Mouse (Mus musculus) midbrain, embryonic 13.5 days (tissue): ENCODE results near the gene Rps21. TPM values are rescaled to one million over a fixed set of nuclear protein-coding genes. Genes with fewer than 3 reads are reported as not detected.

Experiments
- ATAC-seq: fragments of 200-750 bp; cut with Nextera tagmentation; 2 replicates; pipeline ENCODE4 v1.8.0; 2017; ENCODE audit warnings: mild to moderate bottlenecking, moderate TSS enrichment, moderate library complexity
- H3K27ac ChIP-seq: fragments of 300-500 bp; sonication (generic); 2 replicates; pipeline ENCODE4 v1.5.1; 2015; ENCODE audit warnings: inconsistent platforms, mild to moderate bottlenecking, moderate library complexity
- H3K27me3 ChIP-seq: fragments of 300-500 bp; sonication (generic); 2 replicates; pipeline ENCODE4 v1.6.1; 2015; ENCODE audit warnings: mild to moderate bottlenecking, inconsistent platforms
- H3K36me3 ChIP-seq: fragments of 300-500 bp; sonication (generic); 2 replicates; pipeline ENCODE4 v1.6.1; 2015; ENCODE audit warnings: mild to moderate bottlenecking, inconsistent platforms
- H3K4me1 ChIP-seq: fragments of 300-500 bp; sonication (generic); replicated peaks from 2 replicates; pipeline ENCODE4 v1.6.1; 2015; ENCODE audit warnings: inconsistent platforms
- H3K4me2 ChIP-seq: fragments of 300-500 bp; sonication (generic); replicated peaks from 2 replicates; pipeline ENCODE4 v1.6.1; 2015; ENCODE audit warnings: moderate library complexity, mild to moderate bottlenecking, inconsistent platforms
- H3K4me3 ChIP-seq: fragments of 300-500 bp; sonication (generic); replicated peaks from 2 replicates; pipeline ENCODE4 v1.5.1; 2015; ENCODE audit warnings: mild to moderate bottlenecking, inconsistent platforms
- H3K9ac ChIP-seq: fragments of 300-500 bp; sonication (generic); replicated peaks from 2 replicates; pipeline ENCODE4 v1.6.1; 2015; ENCODE audit warnings: mild to moderate bottlenecking, inconsistent platforms
- H3K9me3 ChIP-seq: fragments of 300-500 bp; sonication (generic); 2 replicates; pipeline ENCODE4 v1.6.1; 2016; ENCODE audit warnings: mild to moderate bottlenecking, inconsistent platforms
- WGBS: fragments of 180-500 bp; shearing (Covaris S2); methylation state at CpG from one replicate; pipeline ENCODE4 v1.1.7; 2015; 5-methylcytosine and 5-hydroxymethylcytosine counted together
- polyA plus RNA-seq: library from polyadenylated mRNA; unstranded; fragments of >200 nt; fragmentation: Nextera tagmentation; extraction: Ambion mirVana; gene quantifications from 2 replicates; pipeline ENCODE4 v1.2.1, GENCODE M21; 2015

Gene Rps21
- polyA plus RNA-seq, 1 experiment from 2014 or later: 448 TPM

GRCm38 (mm10) chr2:180220165-180220564 is 37.0 kb upstream of the Rps21 start:
- H3K36me3 ChIP-seq: no peaks in the 10 kb centered on the region
- H3K27me3 ChIP-seq: peaks cover 26% of the 10 kb centered on the region
- no peak for ATAC-seq
- no peak overlapping the region for H3K9ac ChIP-seq
- H3K4me2 ChIP-seq: no peak overlapping the region
- H3K27ac ChIP-seq: no peak overlapping the region
- peaks cover 25% of the 10 kb centered on the region for H3K4me1 ChIP-seq
- no peaks in the 10 kb centered on the region for H3K9me3 ChIP-seq
- no peak overlapping the region for H3K4me3 ChIP-seq
- 87% methylated on average over 9 of the region's 9 CpGs for WGBS

GRCm38 (mm10) chr2:180221051-180221450 is 36.1 kb upstream of the Rps21 start:
- Histone ChIP-seq H3K27me3 (peaks cover 35% of the 10 kb centered on the region), H3K36me3 (no peaks in the 10 kb centered on the region), H3K4me1 (peaks cover 34% of the 10 kb centered on the region), H3K4me3 (no peak overlapping the region), H3K4me2 (no peak overlapping the region), H3K27ac (no peak overlapping the region), H3K9me3 (no peaks in the 10 kb centered on the region), H3K9ac (no peak overlapping the region)
- no peak for ATAC-seq
- 93% methylated on average over 9 of the region's 9 CpGs for WGBS

GRCm38 (mm10) chr2:180222250-180222649 is 34.9 kb upstream of the Rps21 start:
- Histone ChIP-seq H3K9me3 (no peaks in the 10 kb centered on the region), H3K27me3 (peaks cover 46% of the 10 kb centered on the region), H3K36me3 (no peaks in the 10 kb centered on the region), H3K27ac (no peak overlapping the region), H3K9ac (0 out of 2 replicates have a peak overlapping the region, but pooled peaks have one; percentile 28), H3K4me1 (peaks cover 42% of the 10 kb centered on the region), H3K4me3 (no peak overlapping the region), H3K4me2 (no peak overlapping the region)
- no peak for ATAC-seq
- 21% methylated on average over 6 of the region's 6 CpGs for WGBS

DNA sequence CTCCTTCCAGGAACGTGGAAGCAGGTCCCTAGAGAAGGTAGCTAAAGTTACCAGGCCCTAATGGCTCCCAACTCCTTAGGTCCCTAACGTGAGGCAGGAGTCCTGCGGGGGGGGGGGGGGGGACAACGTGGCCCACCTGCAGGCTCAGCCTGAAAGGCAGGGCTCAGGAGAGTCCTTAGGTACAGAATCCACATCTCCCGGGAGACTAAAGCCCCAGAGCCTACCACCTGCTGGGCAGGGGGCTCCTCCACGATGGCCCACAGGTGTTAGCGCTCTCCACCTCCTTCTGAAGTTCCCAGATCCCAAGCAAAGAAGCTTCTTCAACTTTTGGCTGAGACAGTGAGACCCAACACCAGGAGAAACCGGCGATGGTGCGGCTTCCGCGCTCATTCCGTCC is 32.5 kb upstream of the Rps21 start:
- Histone ChIP-seq H3K4me2 (peak overlapping the region; percentile 95), H3K27me3 (peaks cover 50% of the 10 kb centered on the region), H3K4me1 (peaks cover 46% of the 10 kb centered on the region), H3K27ac (no peak overlapping the region), H3K9ac (no peak overlapping the region), H3K4me3 (peak overlapping the region; percentile 59), H3K36me3 (no peaks in the 10 kb centered on the region), H3K9me3 (no peaks in the 10 kb centered on the region)
- under 1% methylated on average over 11 of the region's 13 CpGs for WGBS
- ATAC-seq: no peak

- H3K4me3 ChIP-seq: peak overlapping the region; percentile 59
- peaks cover 50% of the 10 kb centered on the region for H3K27me3 ChIP-seq
- H3K36me3 ChIP-seq: no peaks in the 10 kb centered on the region
- peaks cover 46% of the 10 kb centered on the region for H3K4me1 ChIP-seq
- H3K4me2 ChIP-seq: peak overlapping the region; percentile 95
- no peak overlapping the region for H3K27ac ChIP-seq
- H3K9ac ChIP-seq: peak overlapping the region; percentile 70
- no peaks in the 10 kb centered on the region for H3K9me3 ChIP-seq
- WGBS: under 1% methylated on average over 55 of the region's 55 CpGs
- ATAC-seq: peak; percentile 22
These were observed 32.0 kb upstream of the Rps21 start for GRCm38 (mm10) chr2:180225044-180225761.

DNA sequence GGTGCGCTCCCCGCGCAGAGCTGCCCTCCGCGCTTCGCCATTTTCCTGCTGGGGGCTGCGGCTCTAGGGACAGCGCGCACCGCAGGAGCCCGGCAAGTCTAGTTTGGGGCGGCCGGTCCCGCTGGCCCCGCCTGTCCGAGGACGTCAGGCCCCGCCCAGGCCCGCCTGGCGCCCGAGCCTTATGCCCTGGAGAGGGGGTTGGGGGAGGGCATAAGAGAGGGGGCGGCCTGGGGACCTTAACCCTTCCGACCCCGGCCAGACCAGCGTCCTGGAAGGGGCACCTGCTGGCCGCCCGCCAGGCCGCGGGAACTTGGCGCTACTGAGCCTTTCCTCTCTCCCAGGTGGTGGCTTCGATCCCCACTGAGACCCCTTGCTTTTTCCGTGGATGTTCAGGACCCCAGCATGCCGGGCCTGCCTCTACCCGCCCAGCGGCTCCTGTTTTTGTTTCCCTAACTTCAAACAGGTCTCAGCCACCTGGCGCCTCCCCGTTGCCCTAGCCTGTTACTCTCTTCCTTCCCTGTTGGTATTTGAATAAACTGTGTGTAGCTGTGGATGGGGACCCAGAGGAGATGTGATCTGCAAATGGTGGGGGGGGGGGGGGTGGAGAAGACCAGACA is 31.3 kb upstream of the Rps21 start, which contains the start of gene Lama5:
Gene Lama5 (minus strand): TSS at position 98 of the 617 bp plus-strand sequence.
- Histone ChIP-seq H3K4me2 (peak within 1 kb of the TSS; percentile 95), H3K27me3 (peaks cover 50% of the 10 kb centered on the region), H3K9ac (peak within 1 kb of the TSS; percentile 70), H3K4me3 (peak within 1 kb of the TSS; percentile 59), H3K27ac (no peak within 1 kb of the TSS), H3K36me3 (no peaks in the 10 kb centered on the region), H3K4me1 (peaks cover 46% of the 10 kb centered on the region), H3K9me3 (no peaks in the 10 kb centered on the region)
- peak; percentile 34 for ATAC-seq
- WGBS: under 1% methylated on average over 28 of the region's 37 CpGs

DNA sequence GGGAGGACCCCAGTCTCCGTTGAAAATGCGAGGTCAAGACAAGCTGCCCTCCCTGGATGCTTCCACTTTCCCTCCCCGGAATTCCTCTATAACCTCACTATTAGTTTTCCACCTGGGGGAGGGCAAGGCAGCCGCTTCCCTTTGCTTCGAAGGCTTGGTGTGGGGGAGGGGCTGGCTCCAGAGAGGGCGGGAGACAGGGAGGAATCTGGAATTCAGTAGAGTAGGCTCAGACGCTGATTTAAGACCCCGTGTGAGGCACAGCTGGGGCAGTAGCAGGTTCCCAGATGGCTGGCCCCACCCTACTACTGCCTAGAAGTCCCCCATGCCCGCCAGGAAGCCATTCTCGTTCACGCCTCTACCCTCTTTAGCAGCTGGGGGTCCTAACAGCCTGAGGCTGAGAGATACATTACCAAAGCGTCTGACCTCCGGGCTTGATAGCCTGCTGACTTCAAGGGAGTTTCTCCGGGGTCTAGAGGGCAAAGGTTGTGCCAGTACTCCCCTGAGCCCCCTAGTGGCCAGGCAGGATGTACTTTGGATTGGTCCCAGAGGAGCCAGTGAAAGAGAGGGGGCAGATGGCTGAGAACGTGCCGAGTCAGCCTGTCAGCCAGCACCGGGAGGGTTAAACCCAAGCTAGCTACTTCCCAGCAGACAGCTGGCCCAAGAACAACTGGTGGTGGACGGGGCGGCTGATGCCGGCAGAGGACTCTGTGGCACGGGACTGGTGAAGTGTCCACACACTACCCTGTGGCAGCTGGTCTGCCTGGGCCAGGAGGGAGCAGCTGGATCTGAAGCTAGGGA is 29.7 kb upstream of the Rps21 start:
- H3K9me3 ChIP-seq: no peaks in the 10 kb centered on the region
- no peak overlapping the region for H3K9ac ChIP-seq
- H3K4me3 ChIP-seq: no peak overlapping the region
- H3K36me3 ChIP-seq: no peaks in the 10 kb centered on the region
- H3K27me3 ChIP-seq: peaks cover 50% of the 10 kb centered on the region
- ATAC-seq: peak; percentile 73
- no peak overlapping the region for H3K27ac ChIP-seq
- H3K4me1 ChIP-seq: peaks cover 39% of the 10 kb centered on the region
- peak overlapping the region; percentile 24 for H3K4me2 ChIP-seq
- WGBS: 1% methylated on average over 21 of the region's 21 CpGs

DNA sequence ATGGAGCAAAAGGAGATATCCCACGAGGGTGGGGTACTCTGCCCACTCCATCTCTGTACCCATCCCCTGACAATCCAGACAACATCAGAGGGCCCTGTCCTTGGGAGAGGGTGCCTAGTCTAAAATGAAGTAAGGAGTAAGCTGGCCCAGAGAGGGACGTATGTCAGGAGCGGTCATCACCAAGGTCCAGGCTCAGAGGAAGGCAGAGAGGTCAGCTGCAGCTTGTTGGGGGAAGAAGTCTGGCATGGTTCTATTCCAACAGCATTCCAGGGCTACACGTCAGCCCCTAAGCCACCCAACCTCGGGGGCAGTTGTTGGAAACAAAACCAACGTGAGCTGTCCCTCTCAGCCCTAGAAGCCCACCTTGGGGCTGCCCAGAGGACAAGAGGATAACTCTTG is 29.1 kb upstream of the Rps21 start:
- 55% methylated on average over 6 of the region's 6 CpGs for WGBS
- Histone ChIP-seq H3K9me3 (no peaks in the 10 kb centered on the region), H3K9ac (no peak overlapping the region), H3K4me1 (peaks cover 37% of the 10 kb centered on the region), H3K36me3 (no peaks in the 10 kb centered on the region), H3K27ac (no peak overlapping the region), H3K4me2 (peak overlapping the region; percentile 24; the same call in 1 of the 2 replicates), H3K27me3 (peaks cover 45% of the 10 kb centered on the region), H3K4me3 (no peak overlapping the region)
- ATAC-seq: no peak

- no peak overlapping the region for H3K9ac ChIP-seq
These were observed 28.6 kb upstream of the Rps21 start for GRCm38 (mm10) chr2:180228592-180228991.

GRCm38 (mm10) chr2:180229129-180229528 is 28.0 kb upstream of the Rps21 start:
- no peak overlapping the region for H3K27ac ChIP-seq
- no peak for ATAC-seq
- peaks cover 34% of the 10 kb centered on the region for H3K27me3 ChIP-seq
- no peak overlapping the region for H3K4me3 ChIP-seq
- H3K9me3 ChIP-seq: no peaks in the 10 kb centered on the region
- H3K36me3 ChIP-seq: no peaks in the 10 kb centered on the region
- no peak overlapping the region for H3K4me2 ChIP-seq
- whole genome bisulfite sequencing: 78% methylated on average over 3 of the region's 3 CpGs
- H3K9ac ChIP-seq: no peak overlapping the region
- peaks cover 37% of the 10 kb centered on the region for H3K4me1 ChIP-seq

More at GRCm38 (mm10) chr2:180228592-180228991, 28.6 kb upstream of the Rps21 start:
- WGBS: 76% methylated on average over 7 of the region's 7 CpGs
- Histone ChIP-seq H3K4me3 (no peak overlapping the region), H3K27me3 (peaks cover 40% of the 10 kb centered on the region), H3K4me2 (no peak overlapping the region), H3K36me3 (no peaks in the 10 kb centered on the region), H3K27ac (no peak overlapping the region), H3K9me3 (no peaks in the 10 kb centered on the region), H3K4me1 (peaks cover 37% of the 10 kb centered on the region)
- no peak for ATAC-seq

DNA sequence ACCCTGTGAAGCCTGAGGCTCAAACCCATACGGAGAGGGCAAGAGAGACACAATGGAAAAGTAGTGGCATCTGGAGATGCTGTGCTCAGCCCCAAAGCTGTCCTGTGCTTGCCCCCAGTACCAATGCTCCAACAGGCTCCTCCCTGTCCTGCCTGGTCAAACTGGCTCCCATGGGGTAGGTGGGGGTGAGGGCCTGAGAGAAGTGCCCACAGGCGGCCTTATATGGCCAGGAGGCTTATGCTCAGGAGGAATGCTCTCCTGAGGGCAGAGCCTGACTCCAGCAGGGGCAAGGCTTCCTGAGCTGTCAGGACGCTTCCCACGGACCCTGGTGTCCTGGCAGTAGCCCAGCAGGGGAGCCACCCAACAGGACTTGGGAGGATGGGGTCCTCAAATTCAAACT is 26.7 kb upstream of the Rps21 start:
- Histone ChIP-seq H3K4me1 (peaks cover 28% of the 10 kb centered on the region), H3K36me3 (no peaks in the 10 kb centered on the region), H3K27ac (no peak overlapping the region), H3K4me2 (no peak overlapping the region), H3K9ac (no peak overlapping the region), H3K27me3 (peaks cover 21% of the 10 kb centered on the region), H3K9me3 (no peaks in the 10 kb centered on the region), H3K4me3 (no peak overlapping the region)
- 58% methylated on average over 4 of the region's 4 CpGs for WGBS
- no peak for ATAC-seq
